Mouse (Mus musculus) erythroblast, embryonic 14.5 days (primary cell): ENCODE results near the gene Rps2.

Experiments used
- GATA1 ChIP-seq: IDR thresholded peaks from 2 replicates; pipeline ENCODE4 v1.6.1; 2012; ENCODE audit warnings: low read length, inconsistent platforms, mixed read lengths
- TAL1 ChIP-seq: IDR thresholded peaks from 3 replicates; pipeline ENCODE4 v1.6.1; 2012; ENCODE audit warnings: low read length, inconsistent platforms, mixed read lengths

DNA sequence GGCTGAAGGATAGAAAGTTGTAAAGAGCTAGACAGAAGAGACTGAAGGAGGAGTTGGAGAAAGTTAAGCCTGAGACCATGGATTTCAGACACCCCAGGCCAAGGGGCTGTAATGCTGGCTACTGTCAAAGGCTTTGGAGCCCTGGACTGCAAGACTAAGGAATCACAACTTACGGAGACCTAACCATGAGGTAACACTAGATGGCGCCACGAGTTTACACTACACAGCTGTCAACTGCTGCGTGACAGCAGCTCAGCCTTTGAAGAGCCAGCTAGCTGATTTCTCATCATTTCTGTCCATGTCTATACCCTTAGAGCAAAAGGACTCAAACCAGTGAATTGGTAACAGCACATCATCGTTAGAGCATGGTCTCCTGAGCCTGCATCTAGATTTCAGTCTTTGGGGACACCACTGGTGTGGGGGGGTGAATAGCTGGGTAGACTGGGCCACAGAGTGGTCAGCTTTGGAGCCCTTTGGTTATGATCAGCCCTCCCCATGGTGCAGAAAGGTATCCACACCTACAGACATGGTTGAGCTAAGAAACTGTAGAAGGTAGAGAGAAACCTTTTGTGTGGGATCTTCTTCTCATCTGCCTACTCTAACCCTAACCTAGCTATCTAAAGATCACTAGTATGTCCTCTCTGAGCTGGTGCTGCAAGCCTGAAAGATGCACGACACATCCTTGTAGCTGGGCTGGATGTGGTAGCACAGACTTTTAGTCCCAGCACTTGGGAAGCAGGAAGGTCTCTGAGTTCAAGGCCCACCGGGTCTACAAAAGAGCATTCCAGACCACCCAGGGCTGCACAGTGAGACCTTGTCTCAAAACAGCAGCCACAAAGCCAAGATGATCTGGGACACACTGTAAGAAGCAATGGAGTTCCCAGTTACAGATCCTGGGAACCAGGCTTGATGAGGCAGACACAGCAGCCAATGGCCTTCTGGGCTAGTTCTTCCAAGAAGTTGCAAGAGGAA is 27.9 kb downstream of the Rps2 start:
- TF ChIP-seq TAL1 (no peak), GATA1 (no peak)
